Mouse (Mus musculus) spleen, adult 2 months (tissue): Measurements from ENCODE around the gene Pold1. TPM values are rescaled to one million over a fixed set of nuclear protein-coding genes. Genes with fewer than 3 reads are reported as not detected.

Experiments used
- DNase-seq, 2 experiments: peaks; one replicate each; pipeline versions ENCODE4 v3.0.0 to v3.0.0-alpha.2; 2012 to 2021; ENCODE audit warnings: low spot score in 2 of 2, low read depth in 1 of 2
- H3K27ac ChIP-seq: fragments of 200-500 bp; 2 replicates; pipeline ENCODE4 v1.5.1; 2012; ENCODE audit warnings: low read length, inconsistent platforms; ENCODE audit not compliant: insufficient read depth
- H3K27me3 ChIP-seq: fragments of 200-500 bp; 2 replicates; pipeline ENCODE4 v1.6.1; 2012; ENCODE audit warnings: mild to moderate bottlenecking, moderate library complexity, low read length, inconsistent platforms; ENCODE audit not compliant: control insufficient read depth, insufficient read depth
- H3K36me3 ChIP-seq: fragments of 200-500 bp; 2 replicates; pipeline ENCODE4 v1.6.1; 2012; ENCODE audit warnings: mild to moderate bottlenecking, low read length, inconsistent platforms; ENCODE audit not compliant: control insufficient read depth, insufficient read depth
- H3K4me1 ChIP-seq: fragments of 200-500 bp; 2 replicates; pipeline ENCODE4 v1.6.1; 2011; ENCODE audit warnings: inconsistent platforms; ENCODE audit not compliant: control insufficient read depth, insufficient read depth, insufficient read length
- H3K4me3 ChIP-seq: fragments of 200-500 bp; 2 replicates; pipeline ENCODE4 v1.5.1; 2011; ENCODE audit warnings: mild to moderate bottlenecking, inconsistent platforms; ENCODE audit not compliant: insufficient read depth, insufficient read length; ENCODE audit errors: extremely low read depth
- CTCF ChIP-seq: fragments of 200-500 bp; IDR thresholded peaks from 2 replicates; pipeline ENCODE4 v1.5.1; 2011; ENCODE audit warnings: mild to moderate bottlenecking, inconsistent platforms; ENCODE audit not compliant: insufficient read depth, insufficient read length, insufficient replicate concordance; ENCODE audit errors: extremely low read depth
- POLR2A ChIP-seq: fragments of 200-500 bp; IDR thresholded peaks from 2 replicates; pipeline ENCODE4 v1.6.1; 2011; ENCODE audit warnings: low read depth, low read length, inconsistent platforms
- WGBS: fragments of 180-500 bp; shearing (Covaris S2); methylation state at CpG from one replicate; pipeline ENCODE4 v1.1.7; 2018; 5-methylcytosine and 5-hydroxymethylcytosine counted together
- polyA plus RNA-seq: library from polyadenylated mRNA; depleted of rRNA; stranded (reverse); fragments of >200 nt; gene quantifications from 2 replicates; pipeline ENCODE4 v1.2.3, GENCODE M21; 2012

The Pold1 gene
- polyA plus RNA-seq, 1 experiment = 118 TPM

DNA sequence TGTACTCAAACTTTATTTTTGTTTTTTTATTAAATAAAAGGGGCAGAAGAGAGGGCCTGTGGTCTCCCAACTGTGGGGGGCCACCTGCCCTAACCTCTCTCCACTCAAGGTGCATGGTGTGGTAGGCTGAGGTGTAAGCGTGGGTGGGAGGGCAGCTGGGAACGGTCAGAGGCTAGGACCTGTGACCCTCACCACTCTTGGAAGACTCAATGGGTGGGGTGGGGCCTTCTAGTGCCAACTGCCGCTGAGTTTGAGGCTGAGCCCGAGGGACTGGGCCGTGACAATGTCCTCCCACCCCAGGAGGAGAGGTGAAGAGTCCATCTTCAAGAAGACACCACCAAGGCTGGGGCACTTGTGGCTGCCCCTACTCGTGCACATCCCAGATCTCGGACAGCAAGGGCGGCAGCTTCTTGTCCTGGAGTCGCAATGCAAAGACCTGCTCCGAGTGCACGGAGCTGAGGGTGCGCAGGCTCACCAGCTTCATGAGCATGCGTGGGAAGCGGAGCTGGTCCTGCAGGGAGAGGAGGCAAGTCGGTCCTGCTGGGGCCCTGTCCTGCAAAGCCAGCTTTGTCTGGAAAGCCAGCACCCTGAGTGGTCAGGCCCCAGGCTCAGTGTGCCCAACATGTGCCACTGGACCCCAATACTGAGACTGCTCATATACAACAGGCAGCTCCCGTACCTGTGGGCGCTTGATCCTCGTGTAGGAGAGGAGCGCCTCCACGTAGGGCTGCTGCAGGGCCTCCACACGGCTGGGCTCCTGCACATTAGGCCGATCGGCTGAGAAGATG lies 1.2 kb upstream of the Pold1 start:
- 95% methylated on average over 23 of the region's 23 CpGs for WGBS
- Histone ChIP-seq H3K27me3 (no peaks in the 10 kb centered on the region), H3K4me3 (no peak overlapping the region), H3K36me3 (peaks cover 29% of the 10 kb centered on the region), H3K4me1 (peaks cover 12% of the 10 kb centered on the region), H3K27ac (no peak overlapping the region)
- no peak for DNase-seq
- TF ChIP-seq POLR2A (no peak), CTCF (no peak)

DNA sequence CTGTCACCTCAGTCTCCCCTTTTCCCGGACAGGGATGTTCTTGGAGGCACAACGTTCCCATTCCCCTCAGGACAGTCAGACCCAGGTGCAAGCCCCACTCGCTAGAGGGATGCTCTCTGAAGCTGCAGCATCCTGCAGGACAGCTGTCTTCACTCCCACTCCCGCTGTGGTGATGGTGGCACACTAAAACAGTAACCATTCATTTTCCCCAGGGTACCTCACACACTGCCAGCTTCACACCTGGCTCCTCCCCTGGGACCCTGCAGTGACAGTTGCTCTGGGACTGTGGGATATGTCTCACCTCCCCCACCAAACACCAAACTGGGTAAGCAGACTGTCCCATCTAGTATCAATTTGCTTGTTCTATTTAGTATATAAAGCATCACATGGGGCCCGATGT lies 924 bp downstream of the Pold1 start:
- WGBS = 14% methylated on average over 5 of the region's 5 CpGs
- Histone ChIP-seq H3K27ac (peak overlapping the region; percentile 84), H3K27me3 (no peaks in the 10 kb centered on the region), H3K4me1 (peaks cover 12% of the 10 kb centered on the region; the same call in 1 of the 2 replicates), H3K36me3 (peaks cover 32% of the 10 kb centered on the region), H3K4me3 (peak overlapping the region; percentile 89)
- DNase-seq = no peak
- TF ChIP-seq POLR2A = no peak
- TF ChIP-seq CTCF = no peak

- 54% methylated on average over 13 of the region's 13 CpGs for WGBS
- no peak for DNase-seq
- no peaks in the 10 kb centered on the region for H3K27me3 ChIP-seq
- peak overlapping the region; percentile 89; the same call in 1 of the 2 replicates for H3K4me3 ChIP-seq
- H3K27ac ChIP-seq = peak overlapping the region; percentile 84
- TF ChIP-seq CTCF (no peak), POLR2A (no peak)
- peaks cover 34% of the 10 kb centered on the region for H3K36me3 ChIP-seq
- peaks cover 12% of the 10 kb centered on the region; the same call in 1 of the 2 replicates for H3K4me1 ChIP-seq
Measured at GRCm38 (mm10) chr7:44547041-44547440, 1.6 kb downstream of the Pold1 start.

DNA sequence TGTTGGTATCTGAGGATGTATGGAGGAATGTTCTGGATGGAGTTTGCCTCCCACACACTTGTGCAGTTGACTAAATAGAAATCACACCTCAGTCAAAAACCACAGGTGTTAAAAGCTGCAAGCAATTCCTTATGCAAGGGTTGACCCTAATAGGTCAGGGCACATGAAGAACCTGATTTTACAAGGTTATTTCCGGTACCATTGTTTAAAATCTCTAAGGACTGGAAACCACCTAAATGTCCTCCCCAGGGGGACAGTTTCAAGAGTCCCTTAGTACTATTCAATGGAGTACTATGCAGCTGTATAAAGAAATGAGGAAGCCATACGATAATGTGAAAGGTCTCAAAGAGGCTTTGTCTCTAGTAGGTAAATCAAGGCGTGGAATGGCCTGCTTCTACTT lies 2.4 kb downstream of the Pold1 start:
- H3K27ac ChIP-seq = 0 out of 2 replicates have a peak overlapping the region, but pooled peaks have one; percentile 4
- no peak for DNase-seq

DNA sequence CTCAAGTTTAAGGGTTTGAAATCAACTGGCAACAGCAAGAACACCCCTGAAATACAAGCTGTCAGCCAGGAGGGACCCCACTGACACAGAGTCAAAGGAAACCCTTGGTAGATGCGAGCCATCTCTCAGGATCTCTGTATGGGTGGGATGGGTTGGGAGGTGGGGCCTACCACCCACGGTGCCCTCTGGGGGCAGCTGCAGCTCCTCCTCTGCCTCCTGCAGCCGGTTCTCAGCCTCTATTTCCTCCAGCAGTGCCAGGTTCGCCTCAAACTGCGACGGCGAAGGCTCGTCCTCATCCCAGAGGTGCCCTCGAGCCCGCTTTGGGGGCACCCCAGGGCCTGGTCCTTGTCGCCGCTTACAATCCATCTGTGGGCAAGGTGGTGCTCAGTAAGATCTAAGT lies 5.6 kb downstream of the Pold1 start:
- 82% methylated on average over 12 of the region's 12 CpGs for WGBS
- peaks cover 44% of the 10 kb centered on the region for H3K36me3 ChIP-seq
- DNase-seq = no peak

More for the DNA sequence above, 2.4 kb downstream of the Pold1 start:
- peaks cover 12% of the 10 kb centered on the region; the same call in 1 of the 2 replicates for H3K4me1 ChIP-seq
- H3K36me3 ChIP-seq = peaks cover 34% of the 10 kb centered on the region
- 54% methylated on average over 3 of the region's 3 CpGs for WGBS
- no peak overlapping the region for H3K4me3 ChIP-seq
- no peaks in the 10 kb centered on the region for H3K27me3 ChIP-seq
- TF ChIP-seq CTCF = no peak
- TF ChIP-seq POLR2A = no peak

DNA sequence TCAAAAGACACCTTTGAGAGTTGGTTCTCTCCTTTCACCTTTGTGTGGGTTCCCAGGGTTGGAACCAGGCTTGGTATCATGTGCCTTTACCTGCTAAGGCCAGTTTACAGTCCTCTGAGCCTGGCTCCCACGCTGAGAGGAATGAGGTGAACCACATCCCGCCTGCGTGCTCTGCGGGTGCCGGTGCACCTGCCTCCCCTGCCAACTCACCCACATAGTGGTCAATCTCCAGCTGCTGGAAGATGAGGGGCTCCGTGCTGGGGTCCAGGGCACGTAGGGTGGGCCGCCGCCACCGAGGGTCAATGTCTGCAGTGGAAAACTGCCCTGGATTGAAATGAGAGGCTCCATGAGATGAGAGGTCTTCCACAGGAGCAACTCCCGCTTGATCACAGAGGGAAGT lies 6.1 kb downstream of the Pold1 start:
- peaks cover 49% of the 10 kb centered on the region for H3K36me3 ChIP-seq
- H3K4me1 ChIP-seq = peaks cover 9% of the 10 kb centered on the region; the same call in 1 of the 2 replicates
- WGBS = 76% methylated on average over 11 of the region's 11 CpGs
- TF ChIP-seq POLR2A = no peak
- DNase-seq = no peak
- H3K4me3 ChIP-seq = no peak overlapping the region
- H3K27me3 ChIP-seq = no peaks in the 10 kb centered on the region
- H3K27ac ChIP-seq = no peak overlapping the region

More for the DNA sequence above, 5.6 kb downstream of the Pold1 start:
- no peaks in the 10 kb centered on the region for H3K27me3 ChIP-seq
- TF ChIP-seq POLR2A (no peak), CTCF (no peak)
- H3K27ac ChIP-seq = no peak overlapping the region
- peaks cover 12% of the 10 kb centered on the region; the same call in 1 of the 2 replicates for H3K4me1 ChIP-seq
- no peak overlapping the region for H3K4me3 ChIP-seq
